Mouse (Mus musculus) olfactory bulb, adult 2 months (tissue): ENCODE results near the gene Tsx. TPM values are rescaled to one million over a fixed set of nuclear protein-coding genes. Genes with fewer than 3 reads are reported as not detected.
"Not testable (repeated sequence)": the region's sequence is repeated elsewhere in the genome, so short reads cannot be mapped to it uniquely, and the experiment has no call there.

Source experiments
- H3K27ac ChIP-seq: fragments of 200-500 bp; 2 replicates; pipeline ENCODE4 v1.5.1; 2012; ENCODE audit warnings: low read depth, low read length; ENCODE audit not compliant: insufficient read depth
- H3K4me1 ChIP-seq: fragments of 200-500 bp; 2 replicates; pipeline ENCODE4 v1.6.1; 2012; ENCODE audit warnings: low read length; ENCODE audit not compliant: control insufficient read depth, insufficient read depth
- H3K4me3 ChIP-seq: fragments of 200-500 bp; 2 replicates; pipeline ENCODE4 v1.5.1; 2012; ENCODE audit warnings: mild to moderate bottlenecking, low read depth, low read length, moderate library complexity; ENCODE audit not compliant: insufficient read depth
- CTCF ChIP-seq: fragments of 200-500 bp; IDR thresholded peaks from 2 replicates; pipeline ENCODE4 v1.5.1; 2012; ENCODE audit warnings: low read depth, mild to moderate bottlenecking, low read length, moderate library complexity; ENCODE audit not compliant: insufficient read depth
- POLR2A ChIP-seq: fragments of 200-500 bp; IDR thresholded peaks from 2 replicates; pipeline ENCODE4 v1.6.1; 2012; ENCODE audit warnings: mild to moderate bottlenecking, low read depth, low read length, moderate library complexity; ENCODE audit not compliant: insufficient read depth
- WGBS: fragments of 180-500 bp; shearing (Covaris S2); methylation state at CpG from one replicate; pipeline ENCODE4 v1.1.7; 2018; 5-methylcytosine and 5-hydroxymethylcytosine counted together
- polyA plus RNA-seq: library from polyadenylated mRNA; stranded (reverse); fragments of >200 nt; gene quantifications from 2 replicates; pipeline ENCODE4 v1.2.4, GENCODE M21; 2012; ENCODE audit warnings: low replicate concordance; ENCODE audit not compliant: missing spikeins, insufficient read depth, insufficient read length

Tsx gene
- polyA plus RNA-seq, 1 experiment, result not detected

GRCm38 (mm10) chrX:103421710-103422109, 7.4 kb downstream of the Tsx start, which contains the start of gene Gm26992:
Gm26992 (plus strand) TSS chrX:103422010.
- Histone ChIP-seq H3K4me3 (no peak within 1 kb of the TSS), H3K4me1 (no peaks in the 10 kb centered on the region), H3K27ac (no peak within 1 kb of the TSS)
- WGBS, result 93% methylated on average over 2 of the region's 2 CpGs
- no peak for TF ChIP-seq CTCF
- no peak for TF ChIP-seq POLR2A

DNA sequence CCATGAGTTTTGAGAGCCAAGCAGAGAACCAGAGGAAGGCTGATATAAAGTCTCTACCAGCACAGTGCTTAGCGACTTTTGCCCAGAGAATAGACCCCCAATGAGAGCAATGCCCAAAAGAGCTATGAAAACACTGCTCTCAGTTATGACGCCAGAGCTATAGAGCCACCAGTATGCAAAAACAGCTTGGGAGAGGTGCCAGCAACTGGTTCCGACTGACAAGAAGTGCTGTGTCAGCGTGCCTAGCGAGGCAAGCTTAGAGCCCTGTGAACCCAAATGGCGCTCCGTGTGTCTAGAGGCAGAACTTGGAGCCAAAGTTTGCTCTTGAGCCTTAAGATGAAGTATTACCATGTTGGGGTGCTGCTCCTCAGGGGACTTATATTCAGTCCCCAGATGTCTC, 13.4 kb downstream of the Tsx start:
- 57% methylated on average over 7 of the region's 7 CpGs for WGBS

DNA sequence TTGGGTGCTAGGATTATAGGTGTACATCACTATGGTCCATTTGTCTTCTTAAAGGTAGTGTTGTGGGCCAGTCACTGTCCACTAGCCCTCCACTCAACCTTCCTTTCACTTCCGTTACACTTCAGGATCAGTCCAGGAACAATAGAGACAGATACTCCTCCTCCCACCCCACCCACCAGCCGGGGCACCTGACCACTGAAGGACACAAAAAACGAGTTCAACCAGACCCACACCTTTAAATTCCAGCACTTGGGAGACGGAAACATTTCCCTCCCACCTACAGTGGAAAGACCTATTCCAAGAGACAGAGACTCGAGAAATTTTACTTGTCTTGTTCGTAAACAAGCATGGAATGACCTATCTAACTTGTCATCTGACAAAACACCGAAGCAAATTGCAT, 18.0 kb downstream of the Tsx start:
- TF ChIP-seq CTCF, result no peak
- no peaks in the 10 kb centered on the region for H3K4me1 ChIP-seq
- no peak overlapping the region for H3K4me3 ChIP-seq
- 80% methylated on average over 7 of the region's 7 CpGs for WGBS
- H3K27ac ChIP-seq, result no peak overlapping the region

More for the DNA sequence above, 13.4 kb downstream of the Tsx start:
- no peak for TF ChIP-seq CTCF
- no peak for TF ChIP-seq POLR2A
- Histone ChIP-seq H3K4me1 (no peaks in the 10 kb centered on the region), H3K4me3 (no peak overlapping the region), H3K27ac (no peak overlapping the region)

- Histone ChIP-seq H3K4me1 (no peaks in the 10 kb centered on the region), H3K4me3 (no peak overlapping the region), H3K27ac (no peak overlapping the region)
- TF ChIP-seq POLR2A (no peak), CTCF (no peak)
- 21% methylated on average over 9 of the region's 9 CpGs for WGBS
Measured at GRCm38 (mm10) chrX:103438023-103438422, 23.8 kb downstream of the Tsx start.

DNA sequence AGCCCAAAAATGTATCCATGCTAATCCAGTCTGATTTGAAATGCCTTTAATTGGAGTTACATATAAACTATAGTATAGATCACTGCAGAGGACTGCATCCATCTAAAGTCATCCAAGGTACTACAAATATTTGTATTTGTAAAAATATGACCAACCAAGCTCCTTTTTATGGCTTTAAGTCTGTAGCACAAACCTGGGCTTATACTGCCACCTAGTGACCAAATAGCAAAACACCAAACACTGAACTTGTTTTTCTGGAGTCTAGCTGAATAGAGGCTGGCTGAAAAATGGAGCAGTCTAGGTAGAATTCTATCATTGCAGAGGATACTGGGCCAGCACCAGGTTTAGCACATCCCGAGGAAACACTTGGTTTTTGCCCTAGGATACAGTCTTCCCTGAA, 26.5 kb downstream of the Tsx start:
- no peaks in the 10 kb centered on the region for H3K4me1 ChIP-seq

GRCm38 (mm10) chrX:103443755-103444154, 29.5 kb downstream of the Tsx start:
- Histone ChIP-seq H3K4me3 (no peak overlapping the region), H3K27ac (no peak overlapping the region), H3K4me1 (peaks cover 8% of the 10 kb centered on the region)
- no peak for TF ChIP-seq POLR2A
- TF ChIP-seq CTCF, result no peak
- WGBS, result 42% methylated on average over 7 of the region's 7 CpGs

More for the DNA sequence above, 26.5 kb downstream of the Tsx start:
- Histone ChIP-seq H3K27ac (no peak overlapping the region), H3K4me3 (no peak overlapping the region)
- TF ChIP-seq CTCF (no peak), POLR2A (no peak)
- WGBS, result 3% methylated on average over 1 of the region's 1 CpGs

DNA sequence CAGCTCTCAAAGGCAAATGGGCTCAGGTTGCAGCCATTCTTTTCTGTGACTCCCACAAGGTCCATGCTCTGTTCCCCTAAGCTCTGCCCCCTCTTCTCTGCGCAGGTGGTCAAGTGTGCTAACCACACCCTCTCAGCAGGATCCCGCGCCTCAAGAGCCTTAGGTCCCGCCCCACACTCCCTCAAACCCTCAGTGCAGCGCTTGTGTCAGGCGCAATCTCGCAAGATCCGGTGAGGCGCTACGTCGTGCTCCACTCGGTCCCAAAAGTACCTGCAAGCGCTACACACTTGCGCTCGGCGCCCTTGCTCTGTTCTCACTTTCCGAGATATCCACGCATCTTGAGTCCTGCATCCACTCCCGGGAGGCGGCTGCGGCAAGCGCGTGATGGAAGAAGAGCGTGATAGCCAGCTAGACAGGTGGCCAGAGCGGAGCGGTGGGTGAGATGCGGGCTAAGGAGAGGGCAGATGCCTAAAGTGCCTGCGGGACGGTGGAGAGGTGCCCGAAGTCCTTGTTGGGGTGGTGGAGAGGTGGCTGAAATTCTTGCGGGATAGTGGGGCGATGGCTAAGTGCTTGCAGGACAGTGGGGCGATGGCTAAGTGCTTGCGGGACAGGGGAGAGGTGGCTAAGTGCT, 33.4 kb downstream of the Tsx start:
- no peak for TF ChIP-seq POLR2A
- no peak for TF ChIP-seq CTCF
- peak overlapping the region; percentile 42 for H3K4me3 ChIP-seq
- WGBS, result 7% methylated on average over 34 of the region's 34 CpGs
- no peak overlapping the region for H3K27ac ChIP-seq
- H3K4me1 ChIP-seq, result peaks cover 8% of the 10 kb centered on the region

DNA sequence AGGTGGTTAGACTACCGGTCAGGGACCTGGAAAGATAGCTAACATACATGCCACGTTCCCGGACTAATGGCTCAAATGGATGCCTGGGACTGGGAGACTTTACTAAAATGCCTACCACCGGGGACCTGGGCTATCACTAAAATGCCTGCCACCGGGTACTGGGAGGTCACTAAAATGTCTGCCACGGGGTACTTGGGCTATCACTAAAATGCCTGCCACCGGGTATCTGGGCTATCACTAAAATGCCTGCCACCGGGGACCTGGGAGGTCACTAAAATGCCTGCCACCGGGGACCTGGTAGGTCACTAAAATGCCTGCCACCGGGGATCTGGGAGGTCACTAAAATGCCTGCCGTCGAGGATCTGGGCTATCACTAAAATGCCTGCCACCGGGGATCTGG, 34.2 kb downstream of the Tsx start:
- H3K4me3 ChIP-seq, result not testable (repeated sequence)

GRCm38 (mm10) chrX:103448943-103449722, 34.9 kb downstream of the Tsx start:
- not testable (repeated sequence) for H3K4me3 ChIP-seq, H3K27ac ChIP-seq, H3K4me1 ChIP-seq
- WGBS, result 80% methylated on average over 21 of the region's 27 CpGs

More for the DNA sequence above, 34.2 kb downstream of the Tsx start:
- 61% methylated on average over 10 of the region's 13 CpGs for WGBS
- H3K27ac ChIP-seq, H3K4me1 ChIP-seq: not testable (repeated sequence)
